Mouse (Mus musculus) embryo, embryonic 10.5 days (tissue): Measurements from ENCODE around the gene Arih2.
A peak's percentile ranks its signal among the peaks of the same experiment; 100 is the strongest.
"Not testable (repeated sequence)": the region's sequence is repeated elsewhere in the genome, so short reads cannot be mapped to it uniquely, and the experiment has no call there.

ENCODE experiments used
- DNase-seq: peaks from one replicate; pipeline ENCODE4 v3.0.0-alpha.2; 2015; ENCODE audit warnings: low spot score

Gene Arih2

GRCm38 (mm10) chr9:108648611-108649560, at the start of gene Arih2:
TSS of gene Arih2 (minus strand) at chr9:108649386.
- peak; percentile 95 for DNase-seq

- no peak for DNase-seq
These were observed 45.3 kb upstream of the Arih2 start for GRCm38 (mm10) chr9:108694533-108694932.

GRCm38 (mm10) chr9:108693946-108694345, 44.8 kb upstream of the Arih2 start:
- DNase-seq = no peak

GRCm38 (mm10) chr9:108692226-108693041, 43.2 kb upstream of the Arih2 start:
- DNase-seq = peak; percentile 80

- DNase-seq = peak; percentile 89
These were observed 42.6 kb upstream of the Arih2 start for GRCm38 (mm10) chr9:108691846-108692225.

- DNase-seq = no peak
These were observed 42.2 kb upstream of the Arih2 start for GRCm38 (mm10) chr9:108691371-108691770.

- DNase-seq = no peak
These were observed 41.7 kb upstream of the Arih2 start for GRCm38 (mm10) chr9:108690914-108691313.

- DNase-seq = no peak
These were observed 40.8 kb upstream of the Arih2 start for GRCm38 (mm10) chr9:108689993-108690392.

- DNase-seq = peak; percentile 78
These were observed 39.9 kb upstream of the Arih2 start, which contains the start of gene Prkar2a for GRCm38 (mm10) chr9:108689106-108689505. TSS of gene Prkar2a (plus strand) at chr9:108689314.

GRCm38 (mm10) chr9:108688451-108688850, 39.3 kb upstream of the Arih2 start:
- DNase-seq = no peak

- DNase-seq = no peak
These were observed 38.5 kb upstream of the Arih2 start for GRCm38 (mm10) chr9:108687686-108688085.

GRCm38 (mm10) chr9:108687181-108687580, 38.0 kb upstream of the Arih2 start:
- no peak for DNase-seq

GRCm38 (mm10) chr9:108686475-108686887, 37.3 kb upstream of the Arih2 start:
- DNase-seq = peak; percentile 72

GRCm38 (mm10) chr9:108680026-108680425, 30.8 kb upstream of the Arih2 start:
- DNase-seq = no peak

GRCm38 (mm10) chr9:108673151-108673550, 24.0 kb upstream of the Arih2 start:
- peak; percentile 42 for DNase-seq

GRCm38 (mm10) chr9:108669875-108670274, 20.7 kb upstream of the Arih2 start:
- peak; percentile 70 for DNase-seq

- no peak for DNase-seq
These were observed 13.5 kb upstream of the Arih2 start for GRCm38 (mm10) chr9:108662660-108663059.

- peak; percentile 93 for DNase-seq
These were observed 12.8 kb upstream of the Arih2 start, which contains the start of gene Slc25a20 for GRCm38 (mm10) chr9:108661677-108662612. TSS of gene Slc25a20 (plus strand) at chr9:108662088.

GRCm38 (mm10) chr9:108655865-108656264, 6.7 kb upstream of the Arih2 start:
- not testable (repeated sequence) for DNase-seq

- no peak for DNase-seq
These were observed 5.6 kb upstream of the Arih2 start for GRCm38 (mm10) chr9:108654566-108655464.
